In genomic region chr6:127524442-127524841, GRCm38 (mm10) we compare ENCODE assay signal across 9 mouse cellular contexts. TPM values are rescaled to one million over a fixed set of nuclear protein-coding genes. Genes with fewer than 3 reads are reported as not detected.
DNase-seq lines count a peak whose midpoint lies in the region; ATAC-seq and TF ChIP-seq lines count a peak whose summit lies in the region.
"Had no signal": no experiment of that assay in that cellular context is flagged by ENCODE, and none has a peak within 500 bp of the region (broad histone marks: within the 10 kb centered on the region; RNA-seq: fewer than 3 reads in every experiment).

No protein-coding gene starts in this region.

- no peaks in the 10 kb centered on the region; the same call in 1 of the 2 replicates for H3K36me3 ChIP-seq in ES-E14 (ENCODE audit: control insufficient read depth, insufficient read depth, low read length, poor library complexity, severe bottlenecking)
- no peaks in the 10 kb centered on the region for H3K36me3 ChIP-seq in liver, embryonic 11.5 days (ENCODE audit: control insufficient read depth, insufficient read depth, low read length)
- H3K36me3 ChIP-seq: heart, embryonic 13.5 days had no signal

- H3K4me3 ChIP-seq in ES-E14 (ENCODE audit: insufficient read depth in 1 of 2, low read depth in 1 of 2, low read length in 2 of 2, poor library complexity in 1 of 2, severe bottlenecking in 1 of 2) = no peak overlapping the region
- H3K4me3 ChIP-seq in liver, embryonic 11.5 days (ENCODE audit: low read depth, low read length) = no peak overlapping the region
- H3K4me3 ChIP-seq: heart, embryonic 13.5 days had no signal

- H3K27ac ChIP-seq in ES-E14 (ENCODE audit: insufficient read depth, low read depth, low read length, poor library complexity, severe bottlenecking) = no peak overlapping the region
- H3K27ac ChIP-seq in liver, embryonic 11.5 days (ENCODE audit: low read depth, low read length) = no peak overlapping the region
- H3K27ac ChIP-seq: heart, embryonic 13.5 days had no signal

- peak; percentile 62 for ATAC-seq in liver, embryonic 11.5 days (replicated peaks; ENCODE audit: low FRiP score)

- H3K9me3 ChIP-seq in ES-E14 (ENCODE audit: control insufficient read depth, insufficient read depth, low read depth, low read length) = no peaks in the 10 kb centered on the region
- H3K9me3 ChIP-seq in liver, embryonic 11.5 days (ENCODE audit: control insufficient read depth, low read length) = no peaks in the 10 kb centered on the region
- H3K9me3 ChIP-seq: heart, embryonic 13.5 days had no signal

- WGBS in liver, embryonic 11.5 days = 22% methylated on average over 8 of the region's 8 CpGs

- H3K9ac ChIP-seq in ES-E14 (ENCODE audit: insufficient read depth, low read depth, low read length, poor library complexity, severe bottlenecking) = no peak overlapping the region
- no peak overlapping the region for H3K9ac ChIP-seq in liver, embryonic 11.5 days (ENCODE audit: low read depth, low read length)
- H3K9ac ChIP-seq: heart, embryonic 13.5 days had no signal

- no peaks in the 10 kb centered on the region for H3K27me3 ChIP-seq in liver, embryonic 11.5 days (replicated peaks; ENCODE audit: control insufficient read depth, insufficient read depth, low read length)
- H3K27me3 ChIP-seq: heart, embryonic 13.5 days had no signal

- peak; percentile 47 for DNase-seq in kidney, adult 18-20 months
- no peak for DNase-seq in kidney, adult 11 months
- DNase-seq in ES-E14 (ENCODE audit: low read depth, low spot score) = peak; percentile 83
- peak; percentile 11 for DNase-seq in c-Kit-negative CD71-positive TER-119-positive erythroid progenitor cells, embryonic 14.5 days (ENCODE audit: low read depth, low spot score)
- peak; percentile 25 to 52 for DNase-seq in gastrocnemius, postnatal 4 days (ENCODE audit: low spot score in 2 of 2)
- DNase-seq in liver, embryonic 11.5 days (ENCODE audit: low spot score) = peak; percentile 51
- peak; percentile 84 for DNase-seq in retina, embryonic 14.5 days (ENCODE audit: low spot score)
- peak; percentile 30 to 66 for DNase-seq in urinary bladder, postnatal 4 days (ENCODE audit: low spot score in 2 of 2)

- H3K4me1 ChIP-seq in ES-E14 (ENCODE audit: control insufficient read depth in 2 of 2, insufficient read depth in 2 of 2, low read length in 2 of 2, poor library complexity in 1 of 2) = peaks cover 0 to 2% of the 10 kb centered on the region in 2 experiments; a peak in 1 of 4 replicates
- H3K4me1 ChIP-seq in liver, embryonic 11.5 days (replicated peaks; ENCODE audit: control insufficient read depth, insufficient read depth, low read length) = 0 out of 2 replicates have a peak, but pooled peaks cover 2% of the 10 kb centered on the region

- no peak overlapping the region for H3K4me2 ChIP-seq in liver, embryonic 11.5 days
- H3K4me2 ChIP-seq: heart, embryonic 13.5 days had no signal

- in situ Hi-C loops in ES-E14 (cut with MboI; ENCODE audit: low sequenced_read_pairs in 2 of 2, unreplicated experiment in 2 of 2) = no loop called here

TF ChIP-seq in ES-E14, 5 proteins besides CTCF, POLR2A, EP300 and RAD21:
- TF ChIP-seq CHD2 (IDR thresholded peaks at IDR 0.05; ENCODE audit: low read depth, low read length) = no peak
- no peak for TF ChIP-seq HCFC1 (IDR thresholded peaks at IDR 0.05; ENCODE audit: borderline replicate concordance, insufficient read depth, low read length)
- TF ChIP-seq ZC3H11A (IDR thresholded peaks at IDR 0.05; ENCODE audit: borderline replicate concordance, low read depth, low read length) = peak; percentile 80; the same call in 1 of the 2 replicates
- 0 out of 2 replicates have a peak, but pooled peaks have one; percentile 33 for TF ChIP-seq ZNF384 (IDR thresholded peaks at IDR 0.05; ENCODE audit: low read depth, low read length)
TF ChIP-seq in ES-E14: peak in this region for 2.

RNA-seq across cellular contexts. Expression of gene Cracr2a, which starts 36.7 kb away (rescaled TPM):
- 0.76 and 0.95 TPM in 2 replicates for total RNA-seq in ES-E14 (2012; rRNA removed)
- 1 to 10 TPM; 1.4 to 2.0 TPM for total RNA-seq in gastrocnemius, postnatal 4 days (2021)
- 1.8 TPM in 2 replicates for polyA plus RNA-seq in liver, embryonic 11.5 days (2014; fragmentation: Nextera tagmentation; extraction: Ambion mirVana)
